Mouse (Mus musculus) cortical plate, adult 2 months (tissue): ENCODE data around the gene Gtf2a1l.

Experiments
- CTCF ChIP-seq: fragments of 200-500 bp; IDR thresholded peaks from 2 replicates; pipeline ENCODE4 v1.5.1; 2011; ENCODE audit warnings: mild to moderate bottlenecking, control low read depth, low read length; ENCODE audit not compliant: insufficient read depth; ENCODE audit errors: extremely low read depth
- POLR2A ChIP-seq: fragments of 200-500 bp; IDR thresholded peaks from 2 replicates; pipeline ENCODE4 v1.6.1; 2011; ENCODE audit warnings: mild to moderate bottlenecking, low read length, control low read depth; ENCODE audit not compliant: insufficient read depth; ENCODE audit errors: extremely low read depth

- TF ChIP-seq CTCF (no peak), POLR2A (no peak)
Measured at GRCm38 (mm10) chr17:88669921-88670320, 1.5 kb downstream of the Gtf2a1l start.
